Mouse (Mus musculus) liver, embryonic 14.5 days (tissue): ENCODE measurements at regions not wholly inside any gene's neighbourhood (a gene's known extent, or its start where the extent isn't known, plus 50 kb on each side); places are given as distances from the start of the nearest gene placed in this dataset.
A peak's percentile ranks its signal among the peaks of the same experiment; 100 is the strongest.

Experiments
- ATAC-seq: fragments of 200-750 bp; cut with Nextera tagmentation; 2 replicates; pipeline ENCODE4 v1.8.0; 2017; ENCODE audit warnings: moderate number of reproducible peaks, mild to moderate bottlenecking, moderate library complexity; ENCODE audit not compliant: insufficient read depth
- DNase-seq, 3 experiments: peaks; one replicate each; pipeline ENCODE4 v3.0.0-alpha.2; 2012 to 2013; ENCODE audit warnings: low read depth in 3 of 3, low spot score in 3 of 3
- H3K27ac ChIP-seq: fragments of 300-500 bp; sonication (generic); 2 replicates; pipeline ENCODE4 v1.5.1; 2014; ENCODE audit warnings: moderate library complexity, mild to moderate bottlenecking, control low read depth, inconsistent platforms
- H3K27me3 ChIP-seq: fragments of 300-500 bp; sonication (generic); 2 replicates; pipeline ENCODE4 v1.6.1; 2014; ENCODE audit warnings: mild to moderate bottlenecking, low read length, moderate library complexity; ENCODE audit not compliant: control insufficient read depth, insufficient read depth
- H3K36me3 ChIP-seq: fragments of 300-500 bp; sonication (generic); replicated peaks from 2 replicates; pipeline ENCODE4 v1.6.1; 2014; ENCODE audit warnings: low read depth; ENCODE audit not compliant: control insufficient read depth, insufficient read depth
- H3K4me1 ChIP-seq, 2 experiments: fragments of 200-500 bp in 1 of 2; fragments of 300-500 bp in 1 of 2; sonication (generic) in 1 of 2; replicated peaks; 2 replicates each; pipeline ENCODE4 v1.6.1; 2012 to 2014; ENCODE audit warnings: antibody characterized with exemption in 1 of 2, inconsistent platforms in 1 of 2, low read length in 1 of 2; ENCODE audit not compliant: control insufficient read depth in 2 of 2, insufficient read depth in 2 of 2
- H3K4me2 ChIP-seq: fragments of 300-500 bp; sonication (generic); 2 replicates; pipeline ENCODE4 v1.6.1; 2014; ENCODE audit warnings: low read depth, mild to moderate bottlenecking, control low read depth, moderate library complexity
- H3K4me3 ChIP-seq, 2 experiments: fragments of 200-500 bp in 1 of 2; fragments of 300-500 bp in 1 of 2; sonication (generic) in 1 of 2; 2 replicates each; pipeline ENCODE4 v1.5.1; 2012 to 2014; ENCODE audit warnings: low read depth in 2 of 2, low read length in 2 of 2, mild to moderate bottlenecking in 2 of 2, control low read depth in 1 of 2, inconsistent platforms in 1 of 2, moderate library complexity in 1 of 2; ENCODE audit not compliant: insufficient read depth in 1 of 2
- H3K9ac ChIP-seq: fragments of 300-500 bp; sonication (generic); replicated peaks from 2 replicates; pipeline ENCODE4 v1.6.1; 2014; ENCODE audit warnings: mild to moderate bottlenecking, control low read depth, moderate library complexity
- H3K9me3 ChIP-seq: fragments of 300-500 bp; sonication (generic); 2 replicates; pipeline ENCODE4 v1.6.1; 2016; ENCODE audit warnings: low read length, mixed read lengths; ENCODE audit not compliant: control insufficient read depth
- CTCF ChIP-seq: IDR thresholded peaks from 2 replicates; pipeline ENCODE4 v1.5.1; 2016; ENCODE audit warnings: antibody characterized with exemption, low read depth, control low read depth
- EP300 ChIP-seq: IDR thresholded peaks from 2 replicates; pipeline ENCODE4 v1.6.1; 2016; ENCODE audit warnings: antibody characterized with exemption, low read depth
- WGBS: fragments of 180-500 bp; shearing (Covaris S2); extraction: QIAGEN DNeasy Blood & Tissue Kit; methylation state at CpG from one replicate; pipeline ENCODE4 v1.1.7; 2014; ENCODE audit not compliant: insufficient replicate concordance; 5-methylcytosine and 5-hydroxymethylcytosine counted together

GRCm38 (mm10) chr10:8089296-8089695 lies 133.3 kb upstream of the Tab2 start:
- H3K27ac ChIP-seq = no peak overlapping the region
- no peaks in the 10 kb centered on the region for H3K27me3 ChIP-seq
- no peak for ATAC-seq
- no peaks in the 10 kb centered on the region for H3K36me3 ChIP-seq
- H3K4me2 ChIP-seq = no peak overlapping the region
- WGBS = 62% methylated on average over 9 of the region's 9 CpGs
- TF ChIP-seq EP300 (no peak), CTCF (no peak)
- no peak overlapping the region for H3K4me3 ChIP-seq
- no peak for DNase-seq
- peaks cover 0 to 11% of the 10 kb centered on the region in 2 experiments; a peak in 2 of 4 replicates for H3K4me1 ChIP-seq
- H3K9me3 ChIP-seq = no peaks in the 10 kb centered on the region
- H3K9ac ChIP-seq = no peak overlapping the region

- Histone ChIP-seq H3K9ac (no peak overlapping the region), H3K27me3 (no peaks in the 10 kb centered on the region), H3K9me3 (no peaks in the 10 kb centered on the region), H3K4me2 (no peak overlapping the region), H3K4me3 (no peak overlapping the region), H3K36me3 (no peaks in the 10 kb centered on the region), H3K27ac (no peak overlapping the region), H3K4me1 (peaks cover 0 to 11% of the 10 kb centered on the region in 2 experiments; a peak in 2 of 4 replicates)
- TF ChIP-seq CTCF (no peak), EP300 (no peak)
- no peak for DNase-seq
- 63% methylated on average over 3 of the region's 3 CpGs for WGBS
- ATAC-seq = no peak
These were observed 132.7 kb upstream of the Tab2 start for GRCm38 (mm10) chr10:8088737-8089136.

- ATAC-seq (no peak), DNase-seq (no peak)
- no peak overlapping the region for H3K27ac ChIP-seq
- H3K4me1 ChIP-seq = peaks cover 0 to 11% of the 10 kb centered on the region in 2 experiments; a peak in 2 of 4 replicates
- H3K4me2 ChIP-seq = no peak overlapping the region
- 64% methylated on average over 3 of the region's 3 CpGs for WGBS
- no peaks in the 10 kb centered on the region for H3K36me3 ChIP-seq
- no peak overlapping the region for H3K9ac ChIP-seq
- no peak overlapping the region for H3K4me3 ChIP-seq
- no peak for TF ChIP-seq EP300
- H3K27me3 ChIP-seq = no peaks in the 10 kb centered on the region
- no peaks in the 10 kb centered on the region for H3K9me3 ChIP-seq
These were observed 132.3 kb upstream of the Tab2 start for GRCm38 (mm10) chr10:8088321-8088720.

GRCm38 (mm10) chr10:8087106-8087505 lies 131.1 kb upstream of the Tab2 start:
- Histone ChIP-seq H3K4me3 (no peak overlapping the region), H3K4me2 (no peak overlapping the region), H3K36me3 (no peaks in the 10 kb centered on the region), H3K9ac (no peak overlapping the region), H3K9me3 (no peaks in the 10 kb centered on the region), H3K27ac (no peak overlapping the region), H3K4me1 (peaks cover 0 to 11% of the 10 kb centered on the region in 2 experiments; a peak in 2 of 4 replicates), H3K27me3 (no peaks in the 10 kb centered on the region)
- ATAC-seq = peak; percentile 84
- DNase-seq = peak in 1 of 3 experiments; percentile 18
- no peak for TF ChIP-seq EP300
- no peak for TF ChIP-seq CTCF
- WGBS = 48% methylated on average over 2 of the region's 2 CpGs

- ATAC-seq = no peak
- Histone ChIP-seq H3K36me3 (no peaks in the 10 kb centered on the region), H3K9ac (no peak overlapping the region), H3K4me3 (no peak overlapping the region), H3K27ac (no peak overlapping the region), H3K9me3 (no peaks in the 10 kb centered on the region), H3K4me1 (peaks cover 0 to 11% of the 10 kb centered on the region in 2 experiments; a peak in 2 of 4 replicates), H3K4me2 (no peak overlapping the region), H3K27me3 (no peaks in the 10 kb centered on the region)
- TF ChIP-seq CTCF = no peak
- TF ChIP-seq EP300 = no peak
- no peak for DNase-seq
- 47% methylated on average over 4 of the region's 4 CpGs for WGBS
These were observed 130.4 kb upstream of the Tab2 start for GRCm38 (mm10) chr10:8086442-8086841.
